Mouse (Mus musculus) right cerebral cortex, postnatal 36 days (tissue): ENCODE results near the gene Pde2a.
A peak's percentile ranks its signal among the peaks of the same experiment; 100 is the strongest.
"Not testable (repeated sequence)": the region's sequence is repeated elsewhere in the genome, so short reads cannot be mapped to it uniquely, and the experiment has no call there.

ENCODE experiments used
- DNase-seq, 2 experiments: peaks; one replicate each; pipeline ENCODE4 v3.0.0; 2022; ENCODE audit warnings: low spot score in 2 of 2, mixed read lengths in 1 of 2

Gene Pde2a

GRCm38 (mm10) chr7:101513655-101514054 is 92.2 kb downstream of the Pde2a start:
- DNase-seq = no peak

- DNase-seq = no peak
Observed at GRCm38 (mm10) chr7:101514768-101515167, 93.3 kb downstream of the Pde2a start.

- no peak for DNase-seq
Observed at GRCm38 (mm10) chr7:101515295-101515694, 93.8 kb downstream of the Pde2a start.

GRCm38 (mm10) chr7:101516460-101516859 is 95.0 kb downstream of the Pde2a start:
- no peak for DNase-seq

GRCm38 (mm10) chr7:101521696-101522095 is 100.2 kb downstream of the Pde2a start:
- DNase-seq = no peak

- no peak for DNase-seq
Observed at GRCm38 (mm10) chr7:101523205-101523604, 101.7 kb downstream of the Pde2a start.

GRCm38 (mm10) chr7:101526484-101526883 is 105.0 kb downstream of the Pde2a start:
- no peak for DNase-seq

GRCm38 (mm10) chr7:101534428-101534827 is 112.9 kb downstream of the Pde2a start:
- DNase-seq = no peak

- no peak for DNase-seq
Observed at GRCm38 (mm10) chr7:101535102-101535501, 113.6 kb downstream of the Pde2a start.

- no peak for DNase-seq
Observed at GRCm38 (mm10) chr7:101535517-101535916, 114.0 kb downstream of the Pde2a start.

GRCm38 (mm10) chr7:101537541-101537940 is 116.0 kb downstream of the Pde2a start:
- no peak for DNase-seq

GRCm38 (mm10) chr7:101538141-101538933 is 116.8 kb downstream of the Pde2a start:
- DNase-seq = peak in 1 of 2 experiments; percentile 62

- DNase-seq = no peak
Observed at GRCm38 (mm10) chr7:101539774-101540173, 118.3 kb downstream of the Pde2a start.

GRCm38 (mm10) chr7:101540684-101541083 is 119.2 kb downstream of the Pde2a start:
- DNase-seq = no peak

- peak; percentile 81 to 90 for DNase-seq
Observed at GRCm38 (mm10) chr7:101541132-101541531, 119.6 kb downstream of the Pde2a start.

GRCm38 (mm10) chr7:101541734-101542133 is 120.2 kb downstream of the Pde2a start:
- DNase-seq = peak in 1 of 2 experiments; percentile 66

- no peak for DNase-seq
Observed at GRCm38 (mm10) chr7:101547651-101548050, 126.2 kb downstream of the Pde2a start.

- DNase-seq = no peak
Observed at GRCm38 (mm10) chr7:101549266-101549665, 127.8 kb downstream of the Pde2a start.

GRCm38 (mm10) chr7:101550686-101551485 is 129.4 kb downstream of the Pde2a start:
- DNase-seq = no peak

GRCm38 (mm10) chr7:101551530-101551929 is 130.0 kb downstream of the Pde2a start:
- no peak for DNase-seq

GRCm38 (mm10) chr7:101555473-101555872 is 134.0 kb downstream of the Pde2a start:
- not testable (repeated sequence) for DNase-seq

- DNase-seq = no peak
Observed at GRCm38 (mm10) chr7:101557391-101557790, 135.9 kb downstream of the Pde2a start.

GRCm38 (mm10) chr7:101559393-101559792 is 137.9 kb downstream of the Pde2a start:
- not testable (repeated sequence) for DNase-seq
